Mouse (Mus musculus): ENCODE results near the gene Suox.

DNA sequence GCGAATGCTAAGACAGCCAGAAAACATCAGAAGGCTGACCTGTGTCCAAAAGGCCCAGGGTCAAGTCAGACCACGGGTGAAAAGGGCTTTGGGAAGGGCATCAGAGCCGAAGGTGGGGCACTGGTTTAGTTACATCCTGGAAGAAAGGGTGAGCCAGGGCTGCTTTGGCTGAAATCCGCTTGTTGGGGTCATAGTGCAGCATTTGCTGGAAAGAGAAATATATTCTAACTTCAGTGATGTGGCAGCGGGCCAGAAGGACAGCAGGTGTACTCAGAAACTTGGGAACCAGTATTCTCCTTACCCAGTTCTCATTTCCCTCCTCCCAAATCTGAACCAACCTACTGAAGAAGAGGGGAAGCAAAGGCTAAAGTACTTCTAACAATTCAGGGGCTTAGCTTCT lies 25.1 kb upstream of the Suox start:
- TF ChIP-seq GATA1 (IDR thresholded peaks at IDR 0.05; ENCODE audit: low read length): no peak
- no peak for TF ChIP-seq TAL1 (IDR thresholded peaks at IDR 0.05; ENCODE audit: low read length)

All from erythroblast, embryonic 14.5 days (primary cell).